Mouse (Mus musculus): ENCODE data around the gene Fer1l4.

Gene Fer1l4

DNA sequence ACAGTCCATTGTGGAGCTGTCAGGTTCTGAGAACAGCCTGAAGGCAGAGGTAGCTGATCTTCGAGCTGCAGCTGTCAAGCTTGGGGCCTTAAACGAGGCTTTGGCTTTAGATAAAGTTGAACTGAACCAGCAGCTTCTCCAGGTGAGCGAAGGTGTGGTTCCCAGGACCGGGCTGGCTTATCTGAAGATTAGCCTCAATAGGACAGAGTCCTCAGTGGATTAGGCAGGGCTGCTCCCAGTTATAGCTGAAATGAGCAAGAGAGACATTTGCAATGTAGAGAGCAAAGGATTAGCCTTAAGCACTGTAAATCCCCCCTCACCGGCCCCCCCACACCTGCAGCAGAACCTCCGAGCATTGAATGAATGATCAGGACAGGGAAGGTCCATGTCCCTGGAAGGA, 79.4 kb downstream of the Fer1l4 start:
- TF ChIP-seq GATA4 (IDR thresholded peaks at IDR 0.05; ENCODE audit: insufficient replicate concordance, low read length), result no peak

All from liver, adult (tissue).